Mouse (Mus musculus): ENCODE results near the gene Spata32.

DNA sequence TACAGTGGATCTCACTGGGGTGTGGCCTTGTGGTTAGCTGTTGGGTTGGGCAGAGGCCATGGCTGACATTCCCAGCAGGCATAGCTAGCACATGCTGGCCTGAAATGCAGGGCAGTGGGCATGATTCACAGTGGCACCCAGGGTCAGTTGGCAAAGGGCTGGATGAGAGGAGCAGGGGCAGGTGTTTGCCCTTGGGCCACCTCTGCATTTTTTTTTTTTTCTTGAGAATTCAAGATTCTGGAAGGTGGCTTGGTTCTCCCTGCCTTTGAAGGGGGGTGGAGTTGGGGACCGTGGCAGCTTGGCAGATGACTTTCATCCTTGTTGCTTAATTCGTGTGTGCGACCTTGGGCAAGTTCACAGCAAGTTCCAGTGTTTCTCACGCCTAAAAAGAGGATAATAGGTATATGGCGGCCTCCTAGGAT is 43.8 kb downstream of the Spata32 start:
- TF ChIP-seq EP300 (IDR thresholded peaks at IDR 0.05; ENCODE audit: low read depth) (no peak), CTCF (IDR thresholded peaks at IDR 0.05; ENCODE audit: low read depth) (no peak)

Data from liver, postnatal 0 days (tissue).